Mouse (Mus musculus) hindbrain, embryonic 14.5 days (tissue): ENCODE results near the gene Cdh26. TPM values are rescaled to one million over a fixed set of nuclear protein-coding genes. Genes with fewer than 3 reads are reported as not detected.

Experiments used
- ATAC-seq: fragments of 200-750 bp; cut with Nextera tagmentation; 2 replicates; pipeline ENCODE4 v1.8.0; 2017; ENCODE audit warnings: moderate number of reproducible peaks, mild to moderate bottlenecking, moderate TSS enrichment, moderate library complexity; ENCODE audit not compliant: low FRiP score
- DNase-seq: peaks from one replicate; pipeline ENCODE4 v3.0.0-alpha.2; 2015; ENCODE audit warnings: low spot score
- H3K27ac ChIP-seq: fragments of 300-500 bp; sonication (generic); 2 replicates; pipeline ENCODE4 v1.5.1; 2014; ENCODE audit warnings: mild to moderate bottlenecking, moderate library complexity
- H3K27me3 ChIP-seq: fragments of 300-500 bp; sonication (generic); 2 replicates; pipeline ENCODE4 v1.6.1; 2014; ENCODE audit warnings: mild to moderate bottlenecking, low read length, mixed read lengths; ENCODE audit not compliant: control insufficient read depth, insufficient read depth
- H3K36me3 ChIP-seq: fragments of 300-500 bp; sonication (generic); replicated peaks from 2 replicates; pipeline ENCODE4 v1.6.1; 2014; ENCODE audit not compliant: control insufficient read depth, insufficient read depth
- H3K4me1 ChIP-seq: fragments of 300-500 bp; sonication (generic); replicated peaks from 2 replicates; pipeline ENCODE4 v1.6.1; 2014; ENCODE audit warnings: antibody characterized with exemption, low read length, mixed read lengths; ENCODE audit not compliant: control insufficient read depth, insufficient read depth
- H3K4me2 ChIP-seq: fragments of 300-500 bp; sonication (generic); replicated peaks from 2 replicates; pipeline ENCODE4 v1.6.1; 2014; ENCODE audit warnings: mild to moderate bottlenecking, moderate library complexity
- H3K4me3 ChIP-seq: fragments of 300-500 bp; sonication (generic); replicated peaks from 2 replicates; pipeline ENCODE4 v1.5.1; 2014; ENCODE audit warnings: mild to moderate bottlenecking, low read length
- H3K9ac ChIP-seq: fragments of 300-500 bp; sonication (generic); 2 replicates; pipeline ENCODE4 v1.6.1; 2014
- H3K9me3 ChIP-seq: fragments of 300-500 bp; sonication (generic); 2 replicates; pipeline ENCODE4 v1.6.1; 2016; ENCODE audit warnings: low read length; ENCODE audit not compliant: control insufficient read depth
- WGBS: fragments of 180-500 bp; shearing (Covaris S2); extraction: QIAGEN DNeasy Blood & Tissue Kit; methylation state at CpG from one replicate; pipeline ENCODE4 v1.1.7; 2014; 5-methylcytosine and 5-hydroxymethylcytosine counted together
- polyA plus RNA-seq: library from polyadenylated mRNA; unstranded; fragments of >200 nt; fragmentation: Nextera tagmentation; extraction: Ambion mirVana; gene quantifications from 2 replicates; pipeline ENCODE4 v1.2.1, GENCODE M21; 2014

The Cdh26 gene
- polyA plus RNA-seq, 1 experiment from 2014 or later: 0.21 TPM

GRCm38 (mm10) chr2:178415150-178415448 is 15.2 kb upstream of the Cdh26 start:
- 15% methylated on average over 3 of the region's 3 CpGs for WGBS
- H3K27me3 ChIP-seq: no peaks in the 10 kb centered on the region
- H3K4me1 ChIP-seq: peaks cover 16% of the 10 kb centered on the region; the same call in 1 of the 2 replicates
- H3K27ac ChIP-seq: peak overlapping the region; percentile 72; the same call in 1 of the 2 replicates
- no peak for DNase-seq
- H3K9me3 ChIP-seq: no peaks in the 10 kb centered on the region
- ATAC-seq: no peak
- peak overlapping the region; percentile 97 for H3K4me2 ChIP-seq
- peak overlapping the region; percentile 68 for H3K9ac ChIP-seq
- 0 out of 2 replicates have a peak, but pooled peaks cover 8% of the 10 kb centered on the region for H3K36me3 ChIP-seq
- H3K4me3 ChIP-seq: peak overlapping the region; percentile 53

DNA sequence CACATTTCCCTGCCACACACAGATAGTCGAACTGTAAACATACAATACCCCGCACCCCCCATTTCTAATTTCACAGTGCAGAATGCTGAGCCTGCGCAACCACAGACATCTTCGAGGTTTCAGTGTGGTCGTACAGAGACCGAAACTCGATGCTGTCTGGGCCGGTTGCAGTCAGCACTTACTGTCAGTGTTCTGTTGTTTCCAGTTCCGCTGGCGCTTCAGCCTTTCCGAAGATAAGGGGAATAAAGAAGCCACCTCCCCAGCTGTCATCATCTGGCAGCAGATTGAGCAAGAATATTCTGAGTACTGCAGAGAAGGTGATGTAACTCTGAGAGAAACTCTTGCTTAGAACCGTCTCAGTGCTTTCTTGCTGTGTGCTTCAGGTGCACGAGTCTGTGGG is 13.9 kb upstream of the Cdh26 start:
- Histone ChIP-seq H3K36me3 (0 out of 2 replicates have a peak, but pooled peaks cover 13% of the 10 kb centered on the region), H3K4me3 (no peak overlapping the region), H3K9ac (no peak overlapping the region), H3K4me1 (peaks cover 16% of the 10 kb centered on the region; the same call in 1 of the 2 replicates), H3K27me3 (no peaks in the 10 kb centered on the region), H3K9me3 (no peaks in the 10 kb centered on the region), H3K4me2 (no peak overlapping the region), H3K27ac (no peak overlapping the region)
- 77% methylated on average over 13 of the region's 13 CpGs for WGBS
- no peak for ATAC-seq
- DNase-seq: no peak

- 57% methylated on average over 4 of the region's 4 CpGs for WGBS
- peaks cover 17% of the 10 kb centered on the region; the same call in 1 of the 2 replicates for H3K4me1 ChIP-seq
- no peak overlapping the region for H3K4me3 ChIP-seq
- DNase-seq (no peak), ATAC-seq (no peak)
- H3K9me3 ChIP-seq: no peaks in the 10 kb centered on the region
- no peaks in the 10 kb centered on the region for H3K27me3 ChIP-seq
- H3K36me3 ChIP-seq: 0 out of 2 replicates have a peak, but pooled peaks cover 13% of the 10 kb centered on the region
- no peak overlapping the region for H3K9ac ChIP-seq
- no peak overlapping the region for H3K27ac ChIP-seq
- H3K4me2 ChIP-seq: no peak overlapping the region
Measured at GRCm38 (mm10) chr2:178416970-178417369, 13.4 kb upstream of the Cdh26 start.

DNA sequence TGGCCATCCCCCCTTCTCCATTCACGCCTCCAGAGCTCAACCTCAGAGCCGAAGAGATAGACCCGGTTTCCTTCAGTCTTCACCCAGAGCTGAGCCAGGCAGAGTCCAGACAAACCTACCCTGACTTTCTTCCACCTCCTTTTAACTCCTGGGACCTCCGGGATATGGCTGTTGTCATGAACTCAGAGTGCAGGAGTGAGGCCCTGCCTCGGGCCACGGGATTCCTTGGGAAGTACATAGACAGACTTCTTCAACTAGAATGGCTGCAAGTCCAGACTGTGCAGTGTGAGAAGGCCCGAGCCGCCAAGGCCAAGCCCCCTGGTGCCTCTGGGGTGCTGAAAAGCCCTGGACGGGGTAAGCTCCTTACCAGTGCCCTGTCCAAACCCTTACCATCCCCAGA is 9.8 kb upstream of the Cdh26 start:
- Histone ChIP-seq H3K4me3 (no peak overlapping the region), H3K27ac (no peak overlapping the region), H3K36me3 (0 out of 2 replicates have a peak, but pooled peaks cover 13% of the 10 kb centered on the region), H3K9me3 (no peaks in the 10 kb centered on the region), H3K4me2 (no peak overlapping the region), H3K4me1 (peaks cover 10% of the 10 kb centered on the region; the same call in 1 of the 2 replicates), H3K27me3 (no peaks in the 10 kb centered on the region), H3K9ac (no peak overlapping the region)
- WGBS: 78% methylated on average over 9 of the region's 9 CpGs
- DNase-seq: no peak
- no peak for ATAC-seq

DNA sequence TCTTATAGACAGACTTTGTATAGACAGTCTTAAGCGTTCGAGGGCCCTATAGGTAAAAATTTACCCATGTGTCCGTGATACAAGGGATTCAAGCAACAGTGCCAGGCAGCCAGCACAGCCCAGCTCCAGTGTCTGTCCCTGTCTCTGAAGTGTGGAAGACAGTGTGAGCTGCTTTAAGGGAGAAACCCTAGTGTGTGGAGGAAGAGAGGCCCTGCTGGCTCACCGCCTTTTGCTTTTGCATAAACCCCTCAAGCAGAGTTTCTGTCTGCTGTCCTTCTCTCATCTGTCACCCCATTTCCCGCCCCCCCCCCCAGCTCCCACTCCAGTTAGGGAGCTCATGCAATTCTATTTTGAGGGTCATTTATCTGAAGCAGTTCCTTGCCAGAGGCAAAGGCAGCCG is 8.7 kb upstream of the Cdh26 start:
- no peak overlapping the region for H3K4me2 ChIP-seq
- no peaks in the 10 kb centered on the region for H3K27me3 ChIP-seq
- DNase-seq (no peak), ATAC-seq (no peak)
- H3K4me1 ChIP-seq: peaks cover 8% of the 10 kb centered on the region; the same call in 1 of the 2 replicates
- no peak overlapping the region for H3K27ac ChIP-seq
- H3K36me3 ChIP-seq: 0 out of 2 replicates have a peak, but pooled peaks cover 13% of the 10 kb centered on the region
- no peaks in the 10 kb centered on the region for H3K9me3 ChIP-seq
- WGBS: 48% methylated on average over 6 of the region's 6 CpGs
- H3K4me3 ChIP-seq: no peak overlapping the region
- no peak overlapping the region for H3K9ac ChIP-seq

GRCm38 (mm10) chr2:178422186-178422585 is 8.1 kb upstream of the Cdh26 start:
- DNase-seq: no peak
- H3K9ac ChIP-seq: no peak overlapping the region

DNA sequence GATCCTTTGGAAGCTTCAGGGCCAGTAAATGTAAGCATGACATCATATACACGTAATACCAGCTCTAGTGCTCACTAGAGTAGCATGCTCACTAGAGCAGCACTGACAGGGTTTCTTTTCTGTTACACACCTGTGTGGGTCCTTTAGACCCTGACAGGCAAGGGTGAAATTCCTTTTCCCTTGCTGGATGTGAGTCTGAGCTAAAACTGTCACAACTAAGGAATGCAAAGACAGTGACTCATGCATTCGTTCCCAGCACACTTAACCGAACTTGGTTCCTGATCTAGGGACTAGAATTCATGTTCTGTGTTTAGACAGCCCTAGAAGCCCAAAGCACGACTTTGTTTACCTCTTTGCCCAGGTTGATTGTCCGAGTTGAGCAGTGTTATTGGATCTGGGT is 7.1 kb upstream of the Cdh26 start:
- H3K4me2 ChIP-seq: no peak overlapping the region
- peaks cover 8% of the 10 kb centered on the region; the same call in 1 of the 2 replicates for H3K4me1 ChIP-seq
- H3K36me3 ChIP-seq: 0 out of 2 replicates have a peak, but pooled peaks cover 9% of the 10 kb centered on the region
- 82% methylated on average over 5 of the region's 5 CpGs for WGBS
- ATAC-seq: no peak
- no peak overlapping the region for H3K27ac ChIP-seq
- no peak overlapping the region for H3K9ac ChIP-seq
- H3K9me3 ChIP-seq: no peaks in the 10 kb centered on the region
- no peak overlapping the region for H3K4me3 ChIP-seq
- no peaks in the 10 kb centered on the region for H3K27me3 ChIP-seq
- no peak for DNase-seq

More at GRCm38 (mm10) chr2:178422186-178422585, 8.1 kb upstream of the Cdh26 start:
- no peak for ATAC-seq
- H3K27me3 ChIP-seq: no peaks in the 10 kb centered on the region
- H3K36me3 ChIP-seq: 0 out of 2 replicates have a peak, but pooled peaks cover 13% of the 10 kb centered on the region
- H3K4me3 ChIP-seq: no peak overlapping the region
- H3K9me3 ChIP-seq: no peaks in the 10 kb centered on the region
- peaks cover 8% of the 10 kb centered on the region; the same call in 1 of the 2 replicates for H3K4me1 ChIP-seq
- H3K4me2 ChIP-seq: no peak overlapping the region
- H3K27ac ChIP-seq: peak overlapping the region; percentile 32; the same call in 1 of the 2 replicates
- 69% methylated on average over 2 of the region's 3 CpGs for WGBS

DNA sequence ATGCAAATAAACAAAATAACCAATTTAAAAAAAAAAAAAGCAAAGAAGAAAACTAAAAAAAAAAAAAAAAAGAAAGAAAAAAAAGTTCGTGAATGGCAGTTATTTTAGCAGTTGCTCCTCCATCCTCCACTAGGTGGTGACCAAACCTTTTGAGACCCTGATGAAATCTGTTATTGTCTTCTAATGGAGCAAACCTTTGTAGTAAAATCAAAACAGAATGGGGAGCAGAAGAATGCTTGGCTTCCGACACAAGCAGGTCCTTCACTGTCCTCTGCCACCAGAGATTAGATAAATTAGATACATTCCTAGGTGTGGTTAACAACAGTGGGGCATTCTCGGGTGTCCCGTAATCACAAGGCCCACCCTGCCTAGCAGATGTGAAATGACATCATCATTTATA is 4.1 kb upstream of the Cdh26 start:
- H3K4me3 ChIP-seq: no peak overlapping the region
- H3K36me3 ChIP-seq: 0 out of 2 replicates have a peak, but pooled peaks cover under 1% of the 10 kb centered on the region
- WGBS: 43% methylated on average over 4 of the region's 4 CpGs
- ATAC-seq (no peak), DNase-seq (peak; percentile 76)
- H3K9me3 ChIP-seq: no peaks in the 10 kb centered on the region
- H3K4me1 ChIP-seq: peaks cover 8% of the 10 kb centered on the region; the same call in 1 of the 2 replicates
- H3K4me2 ChIP-seq: no peak overlapping the region
- H3K9ac ChIP-seq: no peak overlapping the region
- no peak overlapping the region for H3K27ac ChIP-seq
- H3K27me3 ChIP-seq: no peaks in the 10 kb centered on the region

- Histone ChIP-seq H3K27me3 (no peaks in the 10 kb centered on the region), H3K9me3 (no peaks in the 10 kb centered on the region), H3K4me3 (no peak overlapping the region), H3K4me2 (no peak overlapping the region), H3K9ac (no peak overlapping the region), H3K4me1 (peaks cover 5% of the 10 kb centered on the region; the same call in 1 of the 2 replicates), H3K36me3 (no peaks in the 10 kb centered on the region), H3K27ac (no peak overlapping the region)
- WGBS: 88% methylated on average over 5 of the region's 5 CpGs
- no peak for DNase-seq
- ATAC-seq: no peak
Measured at GRCm38 (mm10) chr2:178427181-178427580, 3.1 kb upstream of the Cdh26 start.

- ATAC-seq: no peak
- Histone ChIP-seq H3K9ac (no peak overlapping the region), H3K36me3 (no peaks in the 10 kb centered on the region)
Measured at GRCm38 (mm10) chr2:178428183-178428582, 2.1 kb upstream of the Cdh26 start.

More at GRCm38 (mm10) chr2:178428183-178428582, 2.1 kb upstream of the Cdh26 start:
- Histone ChIP-seq H3K4me3 (no peak overlapping the region), H3K4me2 (no peak overlapping the region), H3K9me3 (no peaks in the 10 kb centered on the region), H3K4me1 (no peaks in the 10 kb centered on the region), H3K27ac (no peak overlapping the region), H3K27me3 (no peaks in the 10 kb centered on the region)
- DNase-seq: no peak
- WGBS: 80% methylated on average over 9 of the region's 9 CpGs
